Mouse (Mus musculus): ENCODE data around the gene Ugt1a10. TPM values are rescaled to one million over a fixed set of nuclear protein-coding genes. Genes with fewer than 3 reads are reported as not detected.
"Not testable (repeated sequence)": the region's sequence is repeated elsewhere in the genome, so short reads cannot be mapped to it uniquely, and the experiment has no call there.

The Ugt1a10 gene
- polyA plus RNA-seq, 1 experiment from 2014 or later, result not detected

- ATAC-seq (ENCODE audit: low FRiP score, low read depth), result no peak
- H3K27me3 ChIP-seq (replicated peaks), result no peaks in the 10 kb centered on the region
- WGBS, result 49% methylated on average over 2 of the region's 2 CpGs
- no peaks in the 10 kb centered on the region for H3K4me1 ChIP-seq
- H3K4me3 ChIP-seq, result no peak overlapping the region
- peaks cover 27% of the 10 kb centered on the region for H3K9me3 ChIP-seq
- H3K4me2 ChIP-seq (replicated peaks), result no peak overlapping the region
- no peak overlapping the region for H3K9ac ChIP-seq
- H3K36me3 ChIP-seq, result no peaks in the 10 kb centered on the region
- H3K27ac ChIP-seq, result no peak overlapping the region
These were observed 167.0 kb downstream of the Ugt1a10 start for GRCm38 (mm10) chr1:88222216-88222615.

- H3K36me3 ChIP-seq; ATAC-seq (ENCODE audit: low FRiP score, low read depth); H3K4me1 ChIP-seq; H3K9ac ChIP-seq; H3K27ac ChIP-seq; H3K4me3 ChIP-seq; H3K4me2 ChIP-seq (replicated peaks); H3K27me3 ChIP-seq (replicated peaks): not testable (repeated sequence)
- peaks cover 31% of the 10 kb centered on the region for H3K9me3 ChIP-seq
These were observed 167.9 kb downstream of the Ugt1a10 start for GRCm38 (mm10) chr1:88223011-88223515.

GRCm38 (mm10) chr1:88223591-88223990, 168.4 kb downstream of the Ugt1a10 start:
- no peak for ATAC-seq (ENCODE audit: low FRiP score, low read depth)
- no peaks in the 10 kb centered on the region for H3K36me3 ChIP-seq
- no peak overlapping the region for H3K4me3 ChIP-seq
- no peak overlapping the region for H3K9ac ChIP-seq
- H3K9me3 ChIP-seq, result peaks cover 36% of the 10 kb centered on the region
- H3K4me2 ChIP-seq (replicated peaks), result no peak overlapping the region
- H3K27me3 ChIP-seq (replicated peaks), result no peaks in the 10 kb centered on the region
- 58% methylated on average over 1 of the region's 1 CpGs for WGBS
- no peaks in the 10 kb centered on the region for H3K4me1 ChIP-seq
- H3K27ac ChIP-seq, result no peak overlapping the region

DNA sequence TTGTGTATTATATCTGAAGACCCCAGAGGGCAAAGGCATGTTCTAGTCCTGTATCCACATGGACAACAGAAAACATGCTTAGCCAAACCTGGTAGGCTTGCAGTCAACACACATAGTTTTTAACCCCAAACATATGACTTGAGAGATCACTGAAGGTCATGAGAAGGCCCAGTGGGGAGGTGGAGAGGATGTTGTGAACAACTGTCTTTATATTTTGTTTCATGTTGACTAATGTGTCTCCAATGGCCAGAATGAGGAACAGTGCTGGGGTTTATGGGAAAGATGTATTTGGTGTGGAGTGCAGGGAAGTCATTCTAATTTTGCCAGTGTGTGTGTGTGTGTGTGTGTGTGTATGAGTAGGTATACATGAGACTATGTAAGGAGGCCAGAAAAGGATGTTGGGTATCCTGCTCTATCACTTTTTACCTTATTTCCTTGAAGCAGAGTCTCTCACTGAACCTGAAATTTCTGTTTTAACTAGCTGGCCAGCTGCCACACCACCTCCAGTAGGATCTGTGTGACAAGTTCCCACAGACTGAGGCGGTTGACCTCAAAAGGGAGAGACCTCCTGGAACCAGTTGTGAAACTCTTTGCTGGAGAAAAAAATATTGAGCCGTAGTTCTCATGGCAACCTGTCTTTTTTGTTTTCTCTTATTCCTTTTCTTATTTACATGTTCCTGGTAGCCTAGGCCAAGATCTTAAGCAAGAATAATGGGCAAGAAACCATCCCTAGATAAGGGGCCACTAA, 169.0 kb downstream of the Ugt1a10 start:
- no peaks in the 10 kb centered on the region for H3K4me1 ChIP-seq
- no peak overlapping the region for H3K4me2 ChIP-seq (replicated peaks)
- no peaks in the 10 kb centered on the region for H3K36me3 ChIP-seq
- H3K27me3 ChIP-seq (replicated peaks), result no peaks in the 10 kb centered on the region
- H3K27ac ChIP-seq, result no peak overlapping the region
- H3K4me3 ChIP-seq, result no peak overlapping the region
- H3K9me3 ChIP-seq, result peaks cover 42% of the 10 kb centered on the region
- ATAC-seq (ENCODE audit: low FRiP score, low read depth), result no peak
- H3K9ac ChIP-seq, result no peak overlapping the region
- 72% methylated on average over 2 of the region's 2 CpGs for WGBS

DNA sequence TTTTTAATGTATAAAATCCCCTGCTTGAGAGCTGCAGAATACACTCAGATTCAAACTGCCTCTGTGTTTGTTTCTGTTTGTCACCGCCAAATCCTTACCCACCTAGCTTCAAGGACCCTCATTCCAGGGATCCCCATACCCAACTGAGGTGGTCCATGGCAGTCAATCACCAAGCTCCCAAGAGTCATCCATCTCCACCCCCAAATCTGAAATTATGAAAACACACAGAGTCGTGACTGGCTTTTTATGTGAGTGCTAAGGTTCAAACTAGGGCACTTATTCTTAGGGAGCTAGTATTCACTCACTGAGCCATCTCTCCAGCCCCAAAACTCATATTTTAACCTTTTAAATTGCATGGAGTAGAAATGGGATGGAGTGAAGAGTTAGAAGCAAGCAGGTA, 170.1 kb downstream of the Ugt1a10 start:
- not testable (repeated sequence) for H3K36me3 ChIP-seq; ATAC-seq (ENCODE audit: low FRiP score, low read depth); H3K4me2 ChIP-seq (replicated peaks); H3K9ac ChIP-seq; H3K27ac ChIP-seq; H3K4me1 ChIP-seq; H3K4me3 ChIP-seq; H3K27me3 ChIP-seq (replicated peaks)
- peaks cover 53% of the 10 kb centered on the region for H3K9me3 ChIP-seq
- WGBS, result 36% methylated on average over 2 of the region's 2 CpGs

GRCm38 (mm10) chr1:88225741-88226140, 170.6 kb downstream of the Ugt1a10 start:
- no peak overlapping the region for H3K4me3 ChIP-seq
- no peaks in the 10 kb centered on the region for H3K36me3 ChIP-seq
- no peak for ATAC-seq (ENCODE audit: low FRiP score, low read depth)
- no peak overlapping the region for H3K9ac ChIP-seq
- H3K4me1 ChIP-seq, result no peaks in the 10 kb centered on the region
- no peak overlapping the region for H3K27ac ChIP-seq
- H3K27me3 ChIP-seq (replicated peaks), result no peaks in the 10 kb centered on the region
- peaks cover 57% of the 10 kb centered on the region for H3K9me3 ChIP-seq
- no peak overlapping the region for H3K4me2 ChIP-seq (replicated peaks)

DNA sequence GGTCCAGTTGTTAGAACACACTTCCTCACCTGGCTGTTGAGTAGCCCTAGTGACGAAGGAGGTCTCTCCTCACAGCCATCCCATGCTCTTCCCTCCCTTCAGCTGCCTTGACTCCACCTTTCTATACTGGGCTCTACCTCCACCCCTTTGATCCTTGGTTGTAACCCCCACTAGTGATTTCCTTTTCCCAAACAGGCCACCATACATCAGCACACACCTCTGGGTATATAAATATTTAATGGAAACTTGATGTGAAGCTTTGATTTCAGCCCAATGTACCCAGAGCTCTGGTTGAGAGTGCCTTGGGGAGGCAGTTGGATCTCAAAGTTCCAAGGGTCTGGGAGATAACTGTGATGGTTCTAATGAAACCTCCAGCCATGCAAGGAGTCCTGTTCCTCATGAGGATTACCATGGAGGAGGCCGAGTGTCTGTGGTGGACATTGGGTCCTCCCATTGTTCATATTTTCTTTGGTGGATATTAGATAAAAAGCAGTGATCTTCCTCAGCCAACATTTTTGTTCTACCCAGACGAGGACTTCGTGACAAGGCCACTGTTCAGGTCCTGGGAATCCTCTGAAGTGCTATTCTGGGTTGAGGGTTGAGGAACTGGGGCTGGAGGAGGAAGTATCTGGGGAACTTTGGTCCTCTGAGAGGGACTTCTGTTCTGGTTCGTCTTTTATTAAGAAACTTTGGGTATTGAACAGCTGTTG, 171.6 kb downstream of the Ugt1a10 start, which contains the start of gene Mroh2a:
Gene Mroh2a, plus strand, starts transcription at position 317 of the 710 bp plus-strand sequence.
- peaks cover 68% of the 10 kb centered on the region for H3K9me3 ChIP-seq
- H3K27ac ChIP-seq, result no peak within 1 kb of the TSS
- H3K4me3 ChIP-seq, result no peak within 1 kb of the TSS
- no peak for ATAC-seq (ENCODE audit: low FRiP score, low read depth)
- 55% methylated on average over 5 of the region's 5 CpGs for WGBS
- no peaks in the 10 kb centered on the region for H3K36me3 ChIP-seq
- H3K4me1 ChIP-seq, result no peaks in the 10 kb centered on the region
- H3K4me2 ChIP-seq (replicated peaks), result no peak within 1 kb of the TSS
- H3K9ac ChIP-seq, result no peak within 1 kb of the TSS
- no peaks in the 10 kb centered on the region for H3K27me3 ChIP-seq (replicated peaks)

DNA sequence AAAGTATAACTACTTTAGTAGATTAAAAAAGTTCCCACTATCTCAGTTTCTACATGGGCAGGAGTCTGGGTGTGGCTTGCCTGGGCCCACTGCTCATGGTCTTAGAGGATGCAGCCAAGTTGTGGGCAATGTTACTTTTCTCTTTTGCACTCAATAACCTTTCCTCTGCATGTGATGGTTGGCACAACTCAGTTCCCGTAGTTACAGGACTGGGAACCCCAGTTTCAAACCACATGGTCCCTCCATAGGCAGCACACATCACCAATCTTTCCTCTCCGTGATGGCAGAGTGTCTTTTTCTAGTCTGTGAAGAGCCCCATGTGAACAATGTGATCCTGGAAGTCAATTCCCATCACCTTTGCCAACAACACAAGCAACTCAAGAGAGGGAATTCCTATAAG, 172.3 kb downstream of the Ugt1a10 start:
- H3K4me2 ChIP-seq (replicated peaks), result no peak overlapping the region
- H3K9ac ChIP-seq, result no peak overlapping the region
- H3K9me3 ChIP-seq, result peaks cover 71% of the 10 kb centered on the region
- 59% methylated on average over 2 of the region's 2 CpGs for WGBS
- no peak overlapping the region for H3K27ac ChIP-seq
- no peaks in the 10 kb centered on the region for H3K36me3 ChIP-seq
- no peaks in the 10 kb centered on the region for H3K4me1 ChIP-seq
- no peak overlapping the region for H3K4me3 ChIP-seq
- H3K27me3 ChIP-seq (replicated peaks), result no peaks in the 10 kb centered on the region
- no peak for ATAC-seq (ENCODE audit: low FRiP score, low read depth)

DNA sequence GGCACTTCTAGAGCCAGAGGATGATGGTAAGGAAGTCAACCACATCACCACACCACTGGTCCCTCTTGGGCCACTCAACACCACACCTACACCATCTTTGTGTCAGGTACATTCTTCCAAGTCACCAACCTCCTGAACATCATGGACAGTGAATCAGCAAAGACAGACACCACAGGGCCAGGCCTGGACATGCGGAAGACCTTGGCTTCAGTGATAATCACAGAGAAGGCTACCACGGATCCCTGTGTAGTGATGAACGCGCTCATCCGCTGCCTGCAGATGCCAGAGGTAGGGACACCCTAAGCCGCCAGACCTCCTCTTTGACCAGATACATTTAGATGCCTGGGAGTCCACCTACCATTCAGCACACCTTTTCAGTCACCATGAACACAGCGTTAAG, 172.9 kb downstream of the Ugt1a10 start:
- Histone ChIP-seq H3K4me2 (replicated peaks) (no peak overlapping the region), H3K4me3 (no peak overlapping the region), H3K27me3 (replicated peaks) (no peaks in the 10 kb centered on the region), H3K9ac (no peak overlapping the region), H3K9me3 (peaks cover 77% of the 10 kb centered on the region), H3K27ac (no peak overlapping the region), H3K4me1 (no peaks in the 10 kb centered on the region), H3K36me3 (no peaks in the 10 kb centered on the region)
- WGBS, result 68% methylated on average over 7 of the region's 7 CpGs
- no peak for ATAC-seq (ENCODE audit: low FRiP score, low read depth)

DNA sequence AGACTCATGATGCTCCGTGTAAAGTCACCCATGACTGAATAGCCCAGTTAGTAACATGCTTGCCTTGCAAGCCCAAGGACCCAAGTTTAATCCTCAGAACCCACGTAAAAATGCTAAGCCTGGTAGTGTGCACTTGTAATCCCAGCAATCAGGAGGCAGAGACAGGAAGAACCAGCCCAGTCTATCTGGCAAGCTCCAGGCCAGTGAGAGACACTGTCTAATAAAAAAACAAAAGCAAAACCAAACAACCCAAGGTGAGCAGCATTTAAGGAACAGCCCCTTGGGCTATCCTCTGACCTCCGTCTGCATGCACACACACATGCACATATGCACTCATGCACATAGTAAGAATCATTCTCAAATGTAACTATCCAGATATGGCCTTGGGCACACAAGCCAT, 174.4 kb downstream of the Ugt1a10 start:
- Histone ChIP-seq H3K27me3 (replicated peaks) (no peaks in the 10 kb centered on the region), H3K36me3 (no peaks in the 10 kb centered on the region), H3K9me3 (peaks cover 92% of the 10 kb centered on the region), H3K4me3 (no peak overlapping the region), H3K27ac (no peak overlapping the region), H3K9ac (no peak overlapping the region), H3K4me1 (no peaks in the 10 kb centered on the region), H3K4me2 (replicated peaks) (no peak overlapping the region)
- 79% methylated on average over 3 of the region's 3 CpGs for WGBS
- ATAC-seq (ENCODE audit: low FRiP score, low read depth), result no peak

- no peak overlapping the region for H3K9ac ChIP-seq
- H3K9me3 ChIP-seq, result peaks cover 96% of the 10 kb centered on the region
- H3K27me3 ChIP-seq (replicated peaks), result no peaks in the 10 kb centered on the region
- no peak for ATAC-seq (ENCODE audit: low FRiP score, low read depth)
- H3K4me3 ChIP-seq, result no peak overlapping the region
- H3K4me1 ChIP-seq, result no peaks in the 10 kb centered on the region
- no peak overlapping the region for H3K4me2 ChIP-seq (replicated peaks)
- H3K36me3 ChIP-seq, result no peaks in the 10 kb centered on the region
- no peak overlapping the region for H3K27ac ChIP-seq
- 87% methylated on average over 5 of the region's 5 CpGs for WGBS
These were observed 174.8 kb downstream of the Ugt1a10 start for GRCm38 (mm10) chr1:88229986-88230385.

- no peaks in the 10 kb centered on the region for H3K4me1 ChIP-seq
- no peaks in the 10 kb centered on the region for H3K27me3 ChIP-seq (replicated peaks)
- no peak overlapping the region for H3K4me3 ChIP-seq
- H3K9ac ChIP-seq, result no peak overlapping the region
- no peak overlapping the region for H3K27ac ChIP-seq
- no peak for ATAC-seq (ENCODE audit: low FRiP score, low read depth)
- H3K4me2 ChIP-seq (replicated peaks), result no peak overlapping the region
- no peaks in the 10 kb centered on the region for H3K36me3 ChIP-seq
- 71% methylated on average over 7 of the region's 7 CpGs for WGBS
- peaks cover 98% of the 10 kb centered on the region for H3K9me3 ChIP-seq
These were observed 175.2 kb downstream of the Ugt1a10 start for GRCm38 (mm10) chr1:88230421-88230820.

Measured in neural tube, embryonic 12.5 days (tissue).